Mouse (Mus musculus) erythroblast, adult 5-6 weeks (primary cell): ENCODE results near the gene Zfp180. TPM values are rescaled to one million over a fixed set of nuclear protein-coding genes. Genes with fewer than 3 reads are reported as not detected.

Source experiments
- total RNA-seq, 2 experiments: library from RNA; stranded (forward) in 1 of 2; stranded (reverse) in 1 of 2; fragments of 150-400 nt in 1 of 2; fragments of 200-764, 138-1000 nt in 1 of 2; gene quantifications; 2 replicates each; pipeline versions ENCODE4 v1.2.3 to v1.2.4; 2015 to 2017; ENCODE audit warnings: low replicate concordance in 2 of 2

The Zfp180 gene
- total RNA-seq, 2 experiments from 2014 or later: 8.6 to 11.0 TPM

Other genes starting within 250 kb of the Zfp180 start
- gene Vmn1r176, start 244.6 kb upstream of the Zfp180 start, total RNA-seq (2015; ENCODE audit: low replicate concordance): not detected in 2 replicates
- not detected in 2 replicates for gene Vmn1r176, start 244.6 kb upstream of the Zfp180 start, total RNA-seq (2017; ENCODE audit: low replicate concordance)
- not detected in 2 replicates for gene Vmn1r177, start 215.5 kb upstream of the Zfp180 start, total RNA-seq (2015; ENCODE audit: low replicate concordance)
- not detected in 2 replicates for gene Vmn1r177, start 215.5 kb upstream of the Zfp180 start, total RNA-seq (2017; ENCODE audit: low replicate concordance)
- gene Vmn1r178, start 189.9 kb upstream of the Zfp180 start, total RNA-seq (2015; ENCODE audit: low replicate concordance): not detected in 2 replicates
- not detected in 2 replicates for gene Vmn1r178, start 189.9 kb upstream of the Zfp180 start, total RNA-seq (2017; ENCODE audit: low replicate concordance)
- gene Vmn1r179, start 154.9 kb upstream of the Zfp180 start, total RNA-seq (2015; ENCODE audit: low replicate concordance): not detected in 2 replicates
- not detected in 2 replicates for gene Vmn1r179, start 154.9 kb upstream of the Zfp180 start, total RNA-seq (2017; ENCODE audit: low replicate concordance)
- gene Vmn1r180, start 131.3 kb upstream of the Zfp180 start, total RNA-seq (2015; ENCODE audit: low replicate concordance): not detected in 2 replicates
- gene Vmn1r180, start 131.3 kb upstream of the Zfp180 start, total RNA-seq (2017; ENCODE audit: low replicate concordance): not detected in 2 replicates
- not detected in 2 replicates for gene Vmn1r181, start 107.3 kb upstream of the Zfp180 start, total RNA-seq (2015; ENCODE audit: low replicate concordance)
- gene Vmn1r181, start 107.3 kb upstream of the Zfp180 start, total RNA-seq (2017; ENCODE audit: low replicate concordance): not detected in 2 replicates
- not detected in 2 replicates for gene V1rd19, start 80.2 kb upstream of the Zfp180 start, total RNA-seq (2015; ENCODE audit: low replicate concordance)
- gene V1rd19, start 80.2 kb upstream of the Zfp180 start, total RNA-seq (2017; ENCODE audit: low replicate concordance): not detected in 2 replicates
- not detected in 2 replicates for gene Vmn1r183, start 28.7 kb upstream of the Zfp180 start, total RNA-seq (2015; ENCODE audit: low replicate concordance)
- gene Vmn1r183, start 28.7 kb upstream of the Zfp180 start, total RNA-seq (2017; ENCODE audit: low replicate concordance): not detected in 2 replicates
- gene Zfp112, start 30.4 kb downstream of the Zfp180 start, total RNA-seq (2015; ENCODE audit: low replicate concordance): not detected in 2 replicates
- gene Zfp112, start 30.4 kb downstream of the Zfp180 start, total RNA-seq (2017; ENCODE audit: low replicate concordance): 0.14 and 1.0 TPM in 2 replicates
- gene Zfp235, start 52.2 kb downstream of the Zfp180 start, total RNA-seq (2015; ENCODE audit: low replicate concordance): 0.19 and 1.9 TPM in 2 replicates
- gene Zfp235, start 52.2 kb downstream of the Zfp180 start, total RNA-seq (2017; ENCODE audit: low replicate concordance): 1.4 TPM in 2 replicates
- gene Zfp114, start 93.1 kb downstream of the Zfp180 start, total RNA-seq (2015; ENCODE audit: low replicate concordance): not detected in 2 replicates
- 0.60 TPM in 1 of 2 replicates, not detected in the other for gene Zfp114, start 93.1 kb downstream of the Zfp180 start, total RNA-seq (2017; ENCODE audit: low replicate concordance)
- gene Zfp111, start 129.5 kb downstream of the Zfp180 start, total RNA-seq (2015; ENCODE audit: low replicate concordance): 1.9 TPM in 2 replicates
- 0.43 and 1.3 TPM in 2 replicates for gene Zfp111, start 129.5 kb downstream of the Zfp180 start, total RNA-seq (2017; ENCODE audit: low replicate concordance)
- gene Zfp109, start 155.6 kb downstream of the Zfp180 start, total RNA-seq (2015; ENCODE audit: low replicate concordance): not detected in 2 replicates
- 2.1 TPM in 1 of 2 replicates, not detected in the other for gene Zfp109, start 155.6 kb downstream of the Zfp180 start, total RNA-seq (2017; ENCODE audit: low replicate concordance)
- gene Zfp108, start 172.9 kb downstream of the Zfp180 start, total RNA-seq (2015; ENCODE audit: low replicate concordance): 2.9 TPM in 1 of 2 replicates, not detected in the other
- not detected in 2 replicates for gene Zfp108, start 172.9 kb downstream of the Zfp180 start, total RNA-seq (2017; ENCODE audit: low replicate concordance)
- not detected in 2 replicates for gene Zfp93, start 188.5 kb downstream of the Zfp180 start, total RNA-seq (2015; ENCODE audit: low replicate concordance)
- gene Zfp93, start 188.5 kb downstream of the Zfp180 start, total RNA-seq (2017; ENCODE audit: low replicate concordance): 0.70 TPM in 1 of 2 replicates, not detected in the other
- 1.2 and 2.1 TPM in 2 replicates for gene Zfp61, start 219.3 kb downstream of the Zfp180 start, total RNA-seq (2015; ENCODE audit: low replicate concordance)
- gene Zfp61, start 219.3 kb downstream of the Zfp180 start, total RNA-seq (2017; ENCODE audit: low replicate concordance): 0.77 and 4.0 TPM in 2 replicates
- 1.0 TPM in 1 of 2 replicates, not detected in the other for gene Zfp94, start 234.7 kb downstream of the Zfp180 start, total RNA-seq (2015; ENCODE audit: low replicate concordance)
- 0.34 and 1.3 TPM in 2 replicates for gene Zfp94, start 234.7 kb downstream of the Zfp180 start, total RNA-seq (2017; ENCODE audit: low replicate concordance)